Mouse (Mus musculus): ENCODE data around the gene Paf1.

Paf1 gene

DNA sequence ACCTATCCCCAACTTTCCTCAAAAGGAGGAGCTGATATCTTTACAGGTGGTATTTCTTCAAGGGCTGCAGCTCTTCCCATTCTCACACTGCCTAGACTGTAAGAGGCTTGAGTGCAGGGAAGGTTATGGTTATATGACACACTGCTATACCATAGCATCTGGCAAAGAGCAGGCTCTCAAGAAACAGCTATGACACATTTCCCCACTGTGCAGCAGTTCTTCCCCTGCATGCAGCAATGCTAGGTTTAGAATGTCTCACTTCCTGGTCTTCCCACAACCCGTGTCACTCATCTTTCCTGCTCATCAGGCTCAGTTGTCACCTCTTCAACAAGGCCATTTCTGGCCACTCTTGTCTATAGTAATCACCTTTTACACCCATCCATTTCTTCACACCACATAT, 37.8 kb downstream of the Paf1 start:
- Histone ChIP-seq H3K36me3 (ENCODE audit: insufficient read depth, low read length) (peaks cover 71% of the 10 kb centered on the region), H3K4me3 (replicated peaks; ENCODE audit: low read length) (no peak overlapping the region), H3K27me3 (ENCODE audit: insufficient read depth, low read length) (no peaks in the 10 kb centered on the region), H3K9me3 (ENCODE audit: low read length) (no peaks in the 10 kb centered on the region), H3K4me1 (replicated peaks; ENCODE audit: low read depth, low read length) (peaks cover 32% of the 10 kb centered on the region)
- TF ChIP-seq POU5F1 (IDR thresholded peaks at IDR 0.05; ENCODE audit: borderline replicate concordance, low read length) (no peak), CTCF (conservative IDR thresholded peaks at IDR 0.05; ENCODE audit: low read length) (no peak), NANOG (IDR thresholded peaks at IDR 0.05; ENCODE audit: borderline replicate concordance, low read length) (no peak)

DNA sequence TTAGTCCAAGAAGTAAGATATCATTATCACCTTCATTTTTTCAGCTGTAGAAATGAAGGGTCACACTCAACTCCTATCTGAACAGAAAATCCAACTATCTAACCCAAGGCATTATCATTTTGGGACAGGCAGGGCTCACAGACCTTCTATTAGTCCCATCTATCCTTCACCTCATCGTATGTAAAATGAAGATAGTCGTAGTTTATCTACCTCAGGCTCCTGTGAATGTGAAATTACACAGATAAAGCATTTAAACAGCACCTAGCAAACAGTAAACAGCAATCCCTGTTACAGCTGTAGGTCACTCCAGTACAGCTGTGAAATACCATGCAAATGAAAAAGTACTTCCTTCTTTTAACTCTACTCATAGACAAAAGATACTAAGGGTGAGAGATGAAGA, 39.5 kb downstream of the Paf1 start:
- TF ChIP-seq POU5F1 (IDR thresholded peaks at IDR 0.05; ENCODE audit: borderline replicate concordance, low read length), result no peak
- TF ChIP-seq CTCF (conservative IDR thresholded peaks at IDR 0.05; ENCODE audit: low read length), result no peak
- TF ChIP-seq NANOG (IDR thresholded peaks at IDR 0.05; ENCODE audit: borderline replicate concordance, low read length), result no peak
- Histone ChIP-seq H3K9me3 (ENCODE audit: low read length) (no peaks in the 10 kb centered on the region), H3K36me3 (ENCODE audit: insufficient read depth, low read length) (peaks cover 62% of the 10 kb centered on the region)

DNA sequence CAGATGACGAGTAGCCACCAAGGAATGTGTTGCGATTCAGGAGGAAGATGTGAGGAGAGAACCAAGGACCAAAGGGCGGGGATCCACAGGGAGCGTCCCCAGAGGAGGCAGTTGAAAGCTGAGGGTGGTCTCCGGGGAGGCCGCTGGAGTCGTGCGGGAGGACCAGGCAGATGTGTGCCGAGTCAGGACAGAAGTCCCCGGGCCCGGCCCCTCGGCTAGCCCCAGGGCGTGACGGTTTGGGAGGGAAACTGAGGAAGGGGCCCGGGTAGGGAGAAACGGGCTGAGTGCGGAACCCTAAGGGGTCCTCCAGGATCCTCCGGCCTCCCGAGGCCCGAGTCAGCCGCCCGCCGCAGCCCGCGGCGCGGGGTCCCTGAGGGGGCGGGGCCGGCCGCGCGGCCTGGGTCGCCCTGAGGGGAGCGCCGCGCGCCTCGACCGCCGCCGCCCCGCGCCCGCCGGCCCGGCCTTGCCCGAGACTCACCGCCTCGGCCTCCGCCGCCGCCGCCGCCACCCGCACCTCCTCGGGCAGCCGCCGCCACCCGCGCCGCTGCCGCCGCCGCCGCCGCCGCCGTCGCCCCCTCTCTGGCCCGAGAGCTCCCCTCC, 43.0 kb downstream of the Paf1 start:
- Histone ChIP-seq H3K9me3 (ENCODE audit: low read length) (no peaks in the 10 kb centered on the region), H3K36me3 (ENCODE audit: insufficient read depth, low read length) (peaks cover 34% of the 10 kb centered on the region), H3K4me1 (replicated peaks; ENCODE audit: low read depth, low read length) (peaks cover 46% of the 10 kb centered on the region), H3K4me3 (replicated peaks; ENCODE audit: low read length) (peak overlapping the region; percentile 96), H3K27me3 (ENCODE audit: insufficient read depth, low read length) (no peaks in the 10 kb centered on the region)
- TF ChIP-seq POU5F1 (IDR thresholded peaks at IDR 0.05; ENCODE audit: borderline replicate concordance, low read length) (no peak), CTCF (conservative IDR thresholded peaks at IDR 0.05; ENCODE audit: low read length) (no peak), NANOG (IDR thresholded peaks at IDR 0.05; ENCODE audit: borderline replicate concordance, low read length) (no peak)

More for the DNA sequence above, 39.5 kb downstream of the Paf1 start:
- Histone ChIP-seq H3K27me3 (ENCODE audit: insufficient read depth, low read length) (no peaks in the 10 kb centered on the region), H3K4me1 (replicated peaks; ENCODE audit: low read depth, low read length) (peaks cover 36% of the 10 kb centered on the region), H3K4me3 (replicated peaks; ENCODE audit: low read length) (no peak overlapping the region)

DNA sequence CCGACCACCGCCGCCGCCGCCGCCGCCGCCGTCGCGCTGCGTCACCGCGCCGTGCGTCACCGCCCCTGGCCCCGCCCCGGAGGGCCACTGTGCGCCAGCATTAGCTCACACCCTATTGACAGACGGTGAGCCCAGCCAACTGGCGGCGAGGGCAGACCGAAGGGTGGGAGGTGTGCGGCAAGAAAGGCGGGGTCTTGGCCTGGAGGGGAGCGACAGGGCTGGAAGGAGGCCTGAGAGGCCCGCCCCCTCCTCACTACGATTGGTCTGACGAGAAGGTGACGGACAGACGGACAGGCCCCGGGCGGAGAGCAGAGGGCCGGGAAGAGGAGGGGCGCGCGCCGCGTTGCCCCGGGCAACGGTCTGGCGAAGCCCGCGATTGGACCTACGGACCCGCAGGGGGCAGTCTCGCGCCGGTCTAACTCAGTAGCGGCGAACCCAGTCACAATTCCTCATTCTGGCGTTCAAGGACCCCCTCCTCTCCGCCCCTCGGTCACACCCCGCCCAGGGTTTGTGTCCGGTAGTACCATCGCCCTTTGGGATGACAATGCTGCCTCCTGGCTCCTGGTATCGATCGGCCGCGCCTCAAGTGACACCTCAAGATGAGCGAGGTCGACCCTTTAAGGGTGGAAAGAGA, 43.6 kb downstream of the Paf1 start:
- Histone ChIP-seq H3K4me3 (replicated peaks; ENCODE audit: low read length) (peak overlapping the region; percentile 96), H3K9me3 (ENCODE audit: low read length) (no peaks in the 10 kb centered on the region), H3K36me3 (ENCODE audit: insufficient read depth, low read length) (peaks cover 28% of the 10 kb centered on the region), H3K4me1 (replicated peaks; ENCODE audit: low read depth, low read length) (peaks cover 51% of the 10 kb centered on the region), H3K27me3 (ENCODE audit: insufficient read depth, low read length) (no peaks in the 10 kb centered on the region)
- no peak for TF ChIP-seq NANOG (IDR thresholded peaks at IDR 0.05; ENCODE audit: borderline replicate concordance, low read length)
- no peak for TF ChIP-seq CTCF (conservative IDR thresholded peaks at IDR 0.05; ENCODE audit: low read length)
- no peak for TF ChIP-seq POU5F1 (IDR thresholded peaks at IDR 0.05; ENCODE audit: borderline replicate concordance, low read length)

DNA sequence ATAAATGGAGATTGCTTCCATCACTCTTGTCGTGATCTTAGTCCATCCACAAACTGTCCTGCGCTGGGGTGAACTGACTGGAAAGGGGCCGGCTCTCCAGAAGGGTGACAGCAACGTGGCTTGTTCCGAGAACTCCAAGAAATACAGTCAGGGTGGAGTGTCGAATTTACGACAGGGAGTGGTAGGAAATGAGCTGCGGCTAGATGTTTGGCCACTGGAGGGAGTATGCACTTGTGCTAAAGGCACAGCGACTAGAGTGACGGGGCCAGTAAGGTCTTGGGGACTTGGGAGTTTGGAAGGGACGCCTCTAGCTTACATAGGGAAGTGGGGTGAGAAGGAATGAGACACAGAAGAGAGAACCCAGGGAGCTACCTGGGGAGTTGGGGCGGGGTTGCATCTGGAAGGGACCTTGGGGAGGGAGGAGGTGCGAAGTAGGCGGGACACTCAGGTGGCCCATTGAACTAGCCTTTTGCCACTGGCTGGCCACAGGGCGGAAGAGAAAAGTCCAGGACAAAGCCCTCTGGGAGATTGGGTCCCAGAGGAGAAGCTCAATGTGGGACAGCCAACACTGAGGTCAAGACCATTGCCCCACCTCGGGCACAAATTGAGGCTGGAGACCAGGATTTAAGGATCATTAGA, 44.3 kb downstream of the Paf1 start, which contains the start of gene Gmfg:
Gene Gmfg, plus strand, starts transcription at position 516 of the 639 bp plus-strand sequence.
- peak within 1 kb of the TSS; percentile 85 for H3K4me3 ChIP-seq (replicated peaks; ENCODE audit: low read length)
- no peaks in the 10 kb centered on the region for H3K27me3 ChIP-seq (ENCODE audit: insufficient read depth, low read length)
- H3K36me3 ChIP-seq (ENCODE audit: insufficient read depth, low read length), result peaks cover 21% of the 10 kb centered on the region
- peaks cover 58% of the 10 kb centered on the region for H3K4me1 ChIP-seq (replicated peaks; ENCODE audit: low read depth, low read length)
- H3K9me3 ChIP-seq (ENCODE audit: low read length), result no peaks in the 10 kb centered on the region
- TF ChIP-seq NANOG (IDR thresholded peaks at IDR 0.05; ENCODE audit: borderline replicate concordance, low read length) (no peak), CTCF (conservative IDR thresholded peaks at IDR 0.05; ENCODE audit: low read length) (peak; percentile 70)

DNA sequence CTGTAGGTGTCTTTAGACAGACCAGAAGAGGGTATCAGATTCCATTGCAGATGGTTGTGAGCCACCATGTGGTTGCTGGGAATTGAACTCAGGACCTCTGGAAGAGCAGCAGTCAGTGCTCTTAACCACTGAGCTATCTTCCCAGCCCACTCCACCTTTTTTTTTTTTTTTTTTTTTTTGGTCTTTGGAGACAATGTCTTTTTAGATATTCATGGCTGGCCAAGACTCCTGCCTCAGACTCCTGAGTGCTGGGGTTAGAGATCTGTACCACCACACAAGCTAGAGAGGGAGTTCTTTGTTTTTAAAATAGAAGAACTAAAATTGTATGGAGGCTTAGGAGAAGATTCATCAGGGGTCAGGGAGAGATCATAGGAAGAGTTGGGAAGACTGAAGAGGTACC, 45.2 kb downstream of the Paf1 start:
- no peaks in the 10 kb centered on the region for H3K9me3 ChIP-seq (ENCODE audit: low read length)
- peaks cover 12% of the 10 kb centered on the region for H3K36me3 ChIP-seq (ENCODE audit: insufficient read depth, low read length)
- no peaks in the 10 kb centered on the region for H3K27me3 ChIP-seq (ENCODE audit: insufficient read depth, low read length)
- peaks cover 57% of the 10 kb centered on the region for H3K4me1 ChIP-seq (replicated peaks; ENCODE audit: low read depth, low read length)
- H3K4me3 ChIP-seq (replicated peaks; ENCODE audit: low read length), result peak overlapping the region; percentile 85; the same call in 1 of the 2 replicates
- TF ChIP-seq NANOG (IDR thresholded peaks at IDR 0.05; ENCODE audit: borderline replicate concordance, low read length), result no peak
- no peak for TF ChIP-seq CTCF (conservative IDR thresholded peaks at IDR 0.05; ENCODE audit: low read length)
- TF ChIP-seq POU5F1 (IDR thresholded peaks at IDR 0.05; ENCODE audit: borderline replicate concordance, low read length), result no peak

DNA sequence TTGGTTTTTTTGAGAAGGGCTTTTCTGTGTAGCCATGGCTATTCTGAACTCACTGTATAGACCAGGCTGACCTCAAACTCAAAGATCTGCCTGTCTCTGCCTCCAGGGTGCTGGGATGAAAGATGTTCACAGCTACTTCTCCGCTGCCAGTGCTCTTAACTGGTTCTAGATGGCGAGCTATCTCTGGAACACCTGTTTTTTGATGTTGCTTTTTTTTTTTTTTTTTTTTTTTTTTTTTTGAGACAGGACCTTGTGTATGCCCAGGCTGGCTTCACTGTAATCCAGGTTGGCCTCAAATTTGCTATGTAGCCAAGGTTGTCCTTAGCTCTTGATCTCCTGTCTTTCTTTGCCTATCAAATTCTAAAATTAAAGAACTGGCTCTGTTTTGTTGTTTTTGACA, 46.0 kb downstream of the Paf1 start:
- TF ChIP-seq POU5F1 (IDR thresholded peaks at IDR 0.05; ENCODE audit: borderline replicate concordance, low read length), result no peak
- TF ChIP-seq NANOG (IDR thresholded peaks at IDR 0.05; ENCODE audit: borderline replicate concordance, low read length), result no peak
- no peak for TF ChIP-seq CTCF (conservative IDR thresholded peaks at IDR 0.05; ENCODE audit: low read length)
- Histone ChIP-seq H3K9me3 (ENCODE audit: low read length) (no peaks in the 10 kb centered on the region), H3K4me1 (replicated peaks; ENCODE audit: low read depth, low read length) (peaks cover 49% of the 10 kb centered on the region), H3K36me3 (ENCODE audit: insufficient read depth, low read length) (peaks cover 4% of the 10 kb centered on the region), H3K27me3 (ENCODE audit: insufficient read depth, low read length) (no peaks in the 10 kb centered on the region), H3K4me3 (replicated peaks; ENCODE audit: low read length) (no peak overlapping the region)

DNA sequence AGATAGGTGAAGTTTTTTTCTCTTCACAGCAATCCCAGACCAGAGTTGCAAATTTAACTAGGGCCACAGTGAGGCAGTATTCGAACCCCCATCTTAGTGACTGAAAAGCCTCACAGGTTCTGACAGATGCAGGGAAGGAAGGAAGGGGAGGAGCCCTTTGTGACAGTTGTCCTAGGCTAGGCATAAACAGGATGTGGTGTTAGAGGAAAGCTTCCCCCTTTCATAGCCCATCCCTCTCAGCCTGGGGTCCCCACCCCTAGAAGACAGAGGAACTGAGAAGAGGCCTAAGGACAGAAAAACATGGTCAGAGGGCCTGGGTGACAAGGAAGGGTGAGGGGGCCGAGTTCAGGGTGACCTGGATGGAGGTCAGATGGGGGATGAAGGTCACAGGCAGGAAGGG, 48.0 kb downstream of the Paf1 start:
- no peaks in the 10 kb centered on the region for H3K9me3 ChIP-seq (ENCODE audit: low read length)
- no peaks in the 10 kb centered on the region for H3K36me3 ChIP-seq (ENCODE audit: insufficient read depth, low read length)
- TF ChIP-seq POU5F1 (IDR thresholded peaks at IDR 0.05; ENCODE audit: borderline replicate concordance, low read length), result no peak
- TF ChIP-seq CTCF (conservative IDR thresholded peaks at IDR 0.05; ENCODE audit: low read length), result 0 out of 2 replicates have a peak, but pooled peaks have one; percentile 9
- H3K27me3 ChIP-seq (ENCODE audit: insufficient read depth, low read length), result no peaks in the 10 kb centered on the region; the same call in 1 of the 2 replicates
- peak overlapping the region; percentile 29; the same call in 1 of the 2 replicates for H3K4me3 ChIP-seq (replicated peaks; ENCODE audit: low read length)
- peaks cover 36% of the 10 kb centered on the region for H3K4me1 ChIP-seq (replicated peaks; ENCODE audit: low read depth, low read length)
